Mouse (Mus musculus) hindbrain, embryonic 14.5 days (tissue): ENCODE measurements at regions not wholly inside any gene's neighbourhood (a gene's known extent, or its start where the extent isn't known, plus 50 kb on each side); places are given as distances from the start of the nearest gene placed in this dataset.
A peak's percentile ranks its signal among the peaks of the same experiment; 100 is the strongest.

ENCODE experiments used
- ATAC-seq: fragments of 200-750 bp; cut with Nextera tagmentation; 2 replicates; pipeline ENCODE4 v1.8.0; 2017; ENCODE audit warnings: moderate number of reproducible peaks, mild to moderate bottlenecking, moderate TSS enrichment, moderate library complexity; ENCODE audit not compliant: low FRiP score
- DNase-seq: peaks from one replicate; pipeline ENCODE4 v3.0.0-alpha.2; 2015; ENCODE audit warnings: low spot score
- H3K27ac ChIP-seq: fragments of 300-500 bp; sonication (generic); 2 replicates; pipeline ENCODE4 v1.5.1; 2014; ENCODE audit warnings: mild to moderate bottlenecking, moderate library complexity
- H3K27me3 ChIP-seq: fragments of 300-500 bp; sonication (generic); 2 replicates; pipeline ENCODE4 v1.6.1; 2014; ENCODE audit warnings: mild to moderate bottlenecking, low read length, mixed read lengths; ENCODE audit not compliant: control insufficient read depth, insufficient read depth
- H3K36me3 ChIP-seq: fragments of 300-500 bp; sonication (generic); replicated peaks from 2 replicates; pipeline ENCODE4 v1.6.1; 2014; ENCODE audit not compliant: control insufficient read depth, insufficient read depth
- H3K4me1 ChIP-seq: fragments of 300-500 bp; sonication (generic); replicated peaks from 2 replicates; pipeline ENCODE4 v1.6.1; 2014; ENCODE audit warnings: antibody characterized with exemption, low read length, mixed read lengths; ENCODE audit not compliant: control insufficient read depth, insufficient read depth
- H3K4me2 ChIP-seq: fragments of 300-500 bp; sonication (generic); replicated peaks from 2 replicates; pipeline ENCODE4 v1.6.1; 2014; ENCODE audit warnings: mild to moderate bottlenecking, moderate library complexity
- H3K4me3 ChIP-seq: fragments of 300-500 bp; sonication (generic); replicated peaks from 2 replicates; pipeline ENCODE4 v1.5.1; 2014; ENCODE audit warnings: mild to moderate bottlenecking, low read length
- H3K9ac ChIP-seq: fragments of 300-500 bp; sonication (generic); 2 replicates; pipeline ENCODE4 v1.6.1; 2014
- H3K9me3 ChIP-seq: fragments of 300-500 bp; sonication (generic); 2 replicates; pipeline ENCODE4 v1.6.1; 2016; ENCODE audit warnings: low read length; ENCODE audit not compliant: control insufficient read depth
- WGBS: fragments of 180-500 bp; shearing (Covaris S2); extraction: QIAGEN DNeasy Blood & Tissue Kit; methylation state at CpG from one replicate; pipeline ENCODE4 v1.1.7; 2014; 5-methylcytosine and 5-hydroxymethylcytosine counted together

GRCm38 (mm10) chr3:57073962-57074506, 227.8 kb downstream of the Tm4sf1 start:
- H3K27ac ChIP-seq, result no peak overlapping the region
- H3K9ac ChIP-seq, result no peak overlapping the region
- no peaks in the 10 kb centered on the region for H3K36me3 ChIP-seq
- H3K9me3 ChIP-seq, result no peaks in the 10 kb centered on the region
- no peaks in the 10 kb centered on the region for H3K27me3 ChIP-seq
- H3K4me3 ChIP-seq, result no peak overlapping the region
- DNase-seq (no peak), ATAC-seq (no peak)
- 88% methylated on average over 4 of the region's 4 CpGs for WGBS
- no peak overlapping the region for H3K4me2 ChIP-seq
- no peaks in the 10 kb centered on the region for H3K4me1 ChIP-seq

- no peak overlapping the region for H3K4me3 ChIP-seq
- H3K9ac ChIP-seq, result no peak overlapping the region
- no peaks in the 10 kb centered on the region for H3K27me3 ChIP-seq
- ATAC-seq (no peak), DNase-seq (no peak)
- no peak overlapping the region for H3K4me2 ChIP-seq
- no peaks in the 10 kb centered on the region for H3K9me3 ChIP-seq
- no peaks in the 10 kb centered on the region for H3K4me1 ChIP-seq
- H3K27ac ChIP-seq, result no peak overlapping the region
- H3K36me3 ChIP-seq, result no peaks in the 10 kb centered on the region
Measured at GRCm38 (mm10) chr3:57033021-57033420, 268.8 kb downstream of the Tm4sf1 start.

GRCm38 (mm10) chr3:57018171-57018570, 283.6 kb downstream of the Tm4sf1 start:
- Histone ChIP-seq H3K27ac (no peak overlapping the region), H3K9me3 (0 out of 2 replicates have a peak, but pooled peaks cover 3% of the 10 kb centered on the region), H3K9ac (no peak overlapping the region), H3K27me3 (no peaks in the 10 kb centered on the region), H3K4me3 (no peak overlapping the region), H3K4me1 (no peaks in the 10 kb centered on the region), H3K4me2 (no peak overlapping the region), H3K36me3 (no peaks in the 10 kb centered on the region)
- no peak for DNase-seq
- no peak for ATAC-seq

- H3K4me3 ChIP-seq, result no peak overlapping the region
- peak overlapping the region; percentile 53 for H3K27ac ChIP-seq
- WGBS, result 51% methylated on average over 2 of the region's 2 CpGs
Measured at GRCm38 (mm10) chr3:56981305-56981660, 320.5 kb downstream of the Tm4sf1 start.

GRCm38 (mm10) chr3:56980593-56981304, 321.0 kb downstream of the Tm4sf1 start:
- Histone ChIP-seq H3K4me1 (no peaks in the 10 kb centered on the region), H3K27me3 (no peaks in the 10 kb centered on the region), H3K4me3 (no peak overlapping the region), H3K27ac (0 out of 2 replicates have a peak overlapping the region, but pooled peaks have one; percentile 53), H3K4me2 (no peak overlapping the region), H3K9ac (no peak overlapping the region), H3K9me3 (no peaks in the 10 kb centered on the region), H3K36me3 (no peaks in the 10 kb centered on the region)
- no peak for DNase-seq
- WGBS, result 39% methylated on average over 3 of the region's 3 CpGs
- peak; percentile 84 for ATAC-seq

More at GRCm38 (mm10) chr3:56981305-56981660, 320.5 kb downstream of the Tm4sf1 start:
- no peak overlapping the region for H3K9ac ChIP-seq
- H3K9me3 ChIP-seq, result no peaks in the 10 kb centered on the region
- H3K4me1 ChIP-seq, result no peaks in the 10 kb centered on the region
- no peaks in the 10 kb centered on the region for H3K36me3 ChIP-seq
- no peaks in the 10 kb centered on the region for H3K27me3 ChIP-seq
- no peak overlapping the region for H3K4me2 ChIP-seq
- ATAC-seq (peak; percentile 64; the same call in 1 of the 2 replicates), DNase-seq (no peak)

- Histone ChIP-seq H3K9me3 (no peaks in the 10 kb centered on the region), H3K4me1 (peaks cover 13% of the 10 kb centered on the region; the same call in 1 of the 2 replicates), H3K4me2 (no peak overlapping the region), H3K4me3 (no peak overlapping the region), H3K27ac (no peak overlapping the region), H3K27me3 (no peaks in the 10 kb centered on the region), H3K9ac (no peak overlapping the region), H3K36me3 (no peaks in the 10 kb centered on the region)
- WGBS, result 73% methylated on average over 1 of the region's 1 CpGs
- DNase-seq (no peak), ATAC-seq (no peak)
Measured at GRCm38 (mm10) chr3:56966008-56966407, 335.8 kb downstream of the Tm4sf1 start.

- no peak for ATAC-seq
- H3K9ac ChIP-seq, result no peak overlapping the region
- no peaks in the 10 kb centered on the region for H3K27me3 ChIP-seq
- DNase-seq, result no peak
- H3K27ac ChIP-seq, result no peak overlapping the region
- H3K4me1 ChIP-seq, result peaks cover 13% of the 10 kb centered on the region; the same call in 1 of the 2 replicates
- H3K36me3 ChIP-seq, result no peaks in the 10 kb centered on the region
- H3K9me3 ChIP-seq, result no peaks in the 10 kb centered on the region
- WGBS, result 83% methylated on average over 2 of the region's 2 CpGs
- H3K4me3 ChIP-seq, result no peak overlapping the region
- H3K4me2 ChIP-seq, result no peak overlapping the region
Measured at GRCm38 (mm10) chr3:56965444-56965843, 336.3 kb downstream of the Tm4sf1 start.

GRCm38 (mm10) chr3:56964156-56964555, 337.6 kb downstream of the Tm4sf1 start:
- 94% methylated on average over 3 of the region's 3 CpGs for WGBS
- Histone ChIP-seq H3K27me3 (no peaks in the 10 kb centered on the region), H3K4me1 (peaks cover 13% of the 10 kb centered on the region; the same call in 1 of the 2 replicates), H3K27ac (no peak overlapping the region), H3K9me3 (no peaks in the 10 kb centered on the region), H3K4me2 (no peak overlapping the region), H3K9ac (no peak overlapping the region), H3K4me3 (no peak overlapping the region), H3K36me3 (no peaks in the 10 kb centered on the region)
- no peak for ATAC-seq
- no peak for DNase-seq

- Histone ChIP-seq H3K27ac (no peak overlapping the region), H3K27me3 (no peaks in the 10 kb centered on the region), H3K36me3 (no peaks in the 10 kb centered on the region), H3K9ac (no peak overlapping the region), H3K4me1 (peaks cover 13% of the 10 kb centered on the region; the same call in 1 of the 2 replicates), H3K9me3 (no peaks in the 10 kb centered on the region), H3K4me2 (no peak overlapping the region), H3K4me3 (no peak overlapping the region)
- no peak for DNase-seq
- WGBS, result 79% methylated on average over 3 of the region's 3 CpGs
- ATAC-seq, result no peak
Measured at GRCm38 (mm10) chr3:56963251-56963650, 338.5 kb downstream of the Tm4sf1 start.
